Mouse (Mus musculus): ENCODE data around the gene Ankle2. TPM values are rescaled to one million over a fixed set of nuclear protein-coding genes. Genes with fewer than 3 reads are reported as not detected.

Ankle2 gene
- 83.3 and 134 TPM in 2 replicates for total RNA-seq (2012; rRNA removed)

- Histone ChIP-seq H3K4me3 (ENCODE audit: insufficient read depth in 1 of 2, low read depth in 1 of 2, low read length in 2 of 2, poor library complexity in 1 of 2, severe bottlenecking in 1 of 2) (peak within 1 kb of the TSS; percentile 81 to 97), H3K4me1 (ENCODE audit: control insufficient read depth in 2 of 2, insufficient read depth in 2 of 2, low read length in 2 of 2, poor library complexity in 1 of 2) (0 out of 4 replicates have a peak, but pooled peaks cover 0 to 2% of the 10 kb centered on the region in 2 experiments), H3K27ac (ENCODE audit: insufficient read depth, low read depth, low read length, poor library complexity, severe bottlenecking) (peak within 1 kb of the TSS; percentile 75), H3K9me3 (ENCODE audit: control insufficient read depth, insufficient read depth, low read depth, low read length) (no peaks in the 10 kb centered on the region), H3K9ac (ENCODE audit: insufficient read depth, low read depth, low read length, poor library complexity, severe bottlenecking) (peak within 1 kb of the TSS; percentile 98), H3K36me3 (ENCODE audit: control insufficient read depth, insufficient read depth, low read length, poor library complexity, severe bottlenecking) (peaks cover 5% of the 10 kb centered on the region)
- in situ Hi-C loops (cut with MboI; ENCODE audit: low sequenced_read_pairs in 2 of 2, unreplicated experiment in 2 of 2) = no loop called here
- DNase-seq (ENCODE audit: low read depth, low spot score) = peak; percentile 90
- TF ChIP-seq CHD2 (IDR thresholded peaks at IDR 0.05; ENCODE audit: low read depth, low read length) (no peak), HCFC1 (IDR thresholded peaks at IDR 0.05; ENCODE audit: borderline replicate concordance, insufficient read depth, low read length) (peak; percentile 89)
Measured at GRCm38 (mm10) chr5:110230780-110231461, at the start of gene Ankle2. Gene Ankle2, plus strand, starts transcription at chr5:110231004.

GRCm38 (mm10) chr5:110181716-110182115 is 49.1 kb upstream of the Ankle2 start:
- in situ Hi-C loops (cut with MboI; ENCODE audit: low sequenced_read_pairs in 2 of 2, unreplicated experiment in 2 of 2) = no loop called here
- Histone ChIP-seq H3K9ac (ENCODE audit: insufficient read depth, low read depth, low read length, poor library complexity, severe bottlenecking) (no peak overlapping the region), H3K9me3 (ENCODE audit: control insufficient read depth, insufficient read depth, low read depth, low read length) (no peaks in the 10 kb centered on the region), H3K36me3 (ENCODE audit: control insufficient read depth, insufficient read depth, low read length, poor library complexity, severe bottlenecking) (peaks cover 7% of the 10 kb centered on the region), H3K4me3 (ENCODE audit: insufficient read depth in 1 of 2, low read depth in 1 of 2, low read length in 2 of 2, poor library complexity in 1 of 2, severe bottlenecking in 1 of 2) (no peak overlapping the region), H3K27ac (ENCODE audit: insufficient read depth, low read depth, low read length, poor library complexity, severe bottlenecking) (no peak overlapping the region), H3K4me1 (ENCODE audit: control insufficient read depth in 2 of 2, insufficient read depth in 2 of 2, low read length in 2 of 2, poor library complexity in 1 of 2) (0 out of 4 replicates have a peak, but pooled peaks cover 0 to 2% of the 10 kb centered on the region in 2 experiments)
- DNase-seq (ENCODE audit: low read depth, low spot score) = no peak
- TF ChIP-seq ZC3H11A (IDR thresholded peaks at IDR 0.05; ENCODE audit: borderline replicate concordance, low read depth, low read length) = no peak
- TF ChIP-seq CHD2 (IDR thresholded peaks at IDR 0.05; ENCODE audit: low read depth, low read length) = no peak
- TF ChIP-seq HCFC1 (IDR thresholded peaks at IDR 0.05; ENCODE audit: borderline replicate concordance, insufficient read depth, low read length) = no peak
- TF ChIP-seq ZNF384 (IDR thresholded peaks at IDR 0.05; ENCODE audit: low read depth, low read length) = no peak
- no peak for TF ChIP-seq MAFK (IDR thresholded peaks at IDR 0.05; ENCODE audit: insufficient read depth, low read depth, low read length)

- TF ChIP-seq ZNF384 (IDR thresholded peaks at IDR 0.05; ENCODE audit: low read depth, low read length) = peak; percentile 53; the same call in 1 of the 2 replicates
- TF ChIP-seq MAFK (IDR thresholded peaks at IDR 0.05; ENCODE audit: insufficient read depth, low read depth, low read length) = no peak
- DNase-seq (ENCODE audit: low read depth, low spot score) = no peak
- H3K9ac ChIP-seq (ENCODE audit: insufficient read depth, low read depth, low read length, poor library complexity, severe bottlenecking) = no peak overlapping the region
- H3K27ac ChIP-seq (ENCODE audit: insufficient read depth, low read depth, low read length, poor library complexity, severe bottlenecking) = no peak overlapping the region
- peaks cover 26% of the 10 kb centered on the region for H3K36me3 ChIP-seq (ENCODE audit: control insufficient read depth, insufficient read depth, low read length, poor library complexity, severe bottlenecking)
- no peak overlapping the region for H3K4me3 ChIP-seq (ENCODE audit: insufficient read depth in 1 of 2, low read depth in 1 of 2, low read length in 2 of 2, poor library complexity in 1 of 2, severe bottlenecking in 1 of 2)
- peaks cover 23% of the 10 kb centered on the region for H3K9me3 ChIP-seq (ENCODE audit: control insufficient read depth, insufficient read depth, low read depth, low read length)
- in situ Hi-C loops (cut with MboI; ENCODE audit: low sequenced_read_pairs in 2 of 2, unreplicated experiment in 2 of 2) = no loop called here
- H3K4me1 ChIP-seq (ENCODE audit: control insufficient read depth in 2 of 2, insufficient read depth in 2 of 2, low read length in 2 of 2, poor library complexity in 1 of 2) = no peaks in the 10 kb centered on the region
Measured at GRCm38 (mm10) chr5:110203164-110203895, 27.5 kb upstream of the Ankle2 start.

- Histone ChIP-seq H3K9ac (ENCODE audit: insufficient read depth, low read depth, low read length, poor library complexity, severe bottlenecking) (no peak overlapping the region), H3K9me3 (ENCODE audit: control insufficient read depth, insufficient read depth, low read depth, low read length) (peaks cover 22% of the 10 kb centered on the region), H3K27ac (ENCODE audit: insufficient read depth, low read depth, low read length, poor library complexity, severe bottlenecking) (no peak overlapping the region), H3K4me1 (ENCODE audit: control insufficient read depth in 2 of 2, insufficient read depth in 2 of 2, low read length in 2 of 2, poor library complexity in 1 of 2) (no peaks in the 10 kb centered on the region), H3K36me3 (ENCODE audit: control insufficient read depth, insufficient read depth, low read length, poor library complexity, severe bottlenecking) (peaks cover 30% of the 10 kb centered on the region), H3K4me3 (ENCODE audit: insufficient read depth in 1 of 2, low read depth in 1 of 2, low read length in 2 of 2, poor library complexity in 1 of 2, severe bottlenecking in 1 of 2) (no peak overlapping the region)
- DNase-seq (ENCODE audit: low read depth, low spot score) = no peak
- TF ChIP-seq CHD2 (IDR thresholded peaks at IDR 0.05; ENCODE audit: low read depth, low read length) (no peak), HCFC1 (IDR thresholded peaks at IDR 0.05; ENCODE audit: borderline replicate concordance, insufficient read depth, low read length) (no peak), ZNF384 (IDR thresholded peaks at IDR 0.05; ENCODE audit: low read depth, low read length) (no peak), MAFK (IDR thresholded peaks at IDR 0.05; ENCODE audit: insufficient read depth, low read depth, low read length) (no peak), ZC3H11A (IDR thresholded peaks at IDR 0.05; ENCODE audit: borderline replicate concordance, low read depth, low read length) (no peak)
- in situ Hi-C loops (cut with MboI; ENCODE audit: low sequenced_read_pairs in 2 of 2, unreplicated experiment in 2 of 2) = no loop called here
Measured at GRCm38 (mm10) chr5:110204777-110205176, 26.0 kb upstream of the Ankle2 start.
